Mouse (Mus musculus) olfactory bulb, adult 2 months (tissue): Measurements from ENCODE around the gene Epas1.

Experiments
- CTCF ChIP-seq: fragments of 200-500 bp; IDR thresholded peaks from 2 replicates; pipeline ENCODE4 v1.5.1; 2012; ENCODE audit warnings: low read depth, mild to moderate bottlenecking, low read length, moderate library complexity; ENCODE audit not compliant: insufficient read depth
- POLR2A ChIP-seq: fragments of 200-500 bp; IDR thresholded peaks from 2 replicates; pipeline ENCODE4 v1.6.1; 2012; ENCODE audit warnings: mild to moderate bottlenecking, low read depth, low read length, moderate library complexity; ENCODE audit not compliant: insufficient read depth

GRCm38 (mm10) chr17:86770848-86771247 lies 17.3 kb downstream of the Epas1 start:
- TF ChIP-seq POLR2A (no peak), CTCF (no peak)
